Comparison of ENCODE assay signal across 39 mouse cellular contexts in genomic region chr16:88848558-88848957, GRCm38 (mm10). TPM values are rescaled to one million over a fixed set of nuclear protein-coding genes. Genes with fewer than 3 reads are reported as not detected.
"Had no signal": no experiment of that assay in that cellular context is flagged by ENCODE, and none has a peak within 500 bp of the region (broad histone marks: within the 10 kb centered on the region; RNA-seq: fewer than 3 reads in every experiment).

No protein-coding gene starts in this region.

- H3K27me3 ChIP-seq: embryonic facial prominence, embryonic 12.5 days; embryonic facial prominence, embryonic 13.5 days; embryonic facial prominence, embryonic 15.5 days; forebrain, embryonic 12.5 days; forebrain, embryonic 13.5 days; forebrain, embryonic 15.5 days had no signal

- ATAC-seq: forebrain, embryonic 13.5 days; forebrain, embryonic 14.5 days; forebrain, embryonic 15.5 days; forebrain, embryonic 16.5 days; forebrain, postnatal 0 days had no signal

- H3K9me3 ChIP-seq: embryonic facial prominence, embryonic 10.5 days; embryonic facial prominence, embryonic 12.5 days; embryonic facial prominence, embryonic 13.5 days; embryonic facial prominence, embryonic 15.5 days; forebrain, embryonic 10.5 days; forebrain, embryonic 12.5 days; forebrain, embryonic 13.5 days; forebrain, embryonic 15.5 days had no signal

- H3K36me3 ChIP-seq: embryonic facial prominence, embryonic 10.5 days; embryonic facial prominence, embryonic 12.5 days; embryonic facial prominence, embryonic 13.5 days; embryonic facial prominence, embryonic 15.5 days; forebrain, embryonic 10.5 days; forebrain, embryonic 12.5 days; forebrain, embryonic 15.5 days had no signal

- H3K4me2 ChIP-seq: embryonic facial prominence, embryonic 12.5 days; embryonic facial prominence, embryonic 13.5 days; embryonic facial prominence, embryonic 15.5 days; forebrain, embryonic 12.5 days; forebrain, embryonic 13.5 days; forebrain, embryonic 15.5 days had no signal

- H3K4me1 ChIP-seq: embryonic facial prominence, embryonic 10.5 days; embryonic facial prominence, embryonic 12.5 days; embryonic facial prominence, embryonic 13.5 days; embryonic facial prominence, embryonic 15.5 days; forebrain, embryonic 10.5 days; forebrain, embryonic 12.5 days; forebrain, embryonic 13.5 days; forebrain, embryonic 15.5 days had no signal

- DNase-seq: cerebellum, adult 18-20 months; cerebellum, adult 2 months; cerebellum, adult 8-10 months; cerebellum, adult 9-10 months; cerebellum, adult 9-11 months; cerebellum, postnatal 10 days; cerebellum, postnatal 14 days; cerebellum, postnatal 25 days; cerebellum, postnatal 36 days; embryo, embryonic 11 days; forebrain, postnatal 0 days; gastrocnemius, adult 2 months; gastrocnemius, postnatal 10 days; gastrocnemius, postnatal 14 days; gastrocnemius, postnatal 25 days; gastrocnemius, postnatal 36 days; heart, adult 11 months had no signal

- H3K9ac ChIP-seq: embryonic facial prominence, embryonic 12.5 days; embryonic facial prominence, embryonic 13.5 days; embryonic facial prominence, embryonic 15.5 days; forebrain, embryonic 12.5 days; forebrain, embryonic 13.5 days; forebrain, embryonic 15.5 days; forebrain, postnatal 0 days had no signal

- H3K4me3 ChIP-seq: embryonic facial prominence, embryonic 10.5 days; embryonic facial prominence, embryonic 12.5 days; embryonic facial prominence, embryonic 13.5 days; embryonic facial prominence, embryonic 15.5 days; erythroblast, embryonic 14.5 days; forebrain, embryonic 10.5 days; forebrain, embryonic 12.5 days; forebrain, embryonic 13.5 days; forebrain, embryonic 15.5 days; gastrocnemius, adult 2 months had no signal

- H3K27ac ChIP-seq: embryonic facial prominence, embryonic 10.5 days; embryonic facial prominence, embryonic 12.5 days; embryonic facial prominence, embryonic 13.5 days; embryonic facial prominence, embryonic 15.5 days; forebrain, embryonic 10.5 days; forebrain, embryonic 12.5 days; forebrain, embryonic 13.5 days; forebrain, embryonic 15.5 days; gastrocnemius, adult 2 months had no signal

RNA-seq across cellular contexts. Expression of gene Krtap19-1, which starts 20.7 kb away (rescaled TPM):
- total RNA-seq: common myeloid progenitor, adult 5-6 weeks; forebrain, postnatal 0 days; gastrocnemius, adult 18-20 months; gastrocnemius, adult 2 months; gastrocnemius, adult 8-10 months; gastrocnemius, postnatal 10 days; gastrocnemius, postnatal 14 days; gastrocnemius, postnatal 25 days; gastrocnemius, postnatal 36 days; gastrocnemius, postnatal 4 days; granulocyte monocyte progenitor cell, adult 5-6 weeks had no signal
- polyA plus RNA-seq: cerebellum, adult 2 months; cortical plate, adult 2 months; embryonic facial prominence, embryonic 10.5 days; embryonic facial prominence, embryonic 11.5 days; embryonic facial prominence, embryonic 12.5 days; embryonic facial prominence, embryonic 13.5 days; embryonic facial prominence, embryonic 14.5 days; embryonic facial prominence, embryonic 15.5 days; erythroblast, embryonic 14.5 days; forebrain, embryonic 10.5 days; forebrain, embryonic 11.5 days; forebrain, embryonic 12.5 days; forebrain, embryonic 13.5 days; forebrain, embryonic 14.5 days; forebrain, embryonic 15.5 days; forebrain, embryonic 16.5 days; forebrain, postnatal 0 days; frontal cortex, adult 2 months; gonadal fat pad, adult 2 months had no signal

RNA-seq across cellular contexts. Expression of gene Krtap14, which starts 22.6 kb away (rescaled TPM):
- total RNA-seq: common myeloid progenitor, adult 5-6 weeks; forebrain, postnatal 0 days; gastrocnemius, adult 18-20 months; gastrocnemius, adult 2 months; gastrocnemius, adult 8-10 months; gastrocnemius, postnatal 10 days; gastrocnemius, postnatal 14 days; gastrocnemius, postnatal 25 days; gastrocnemius, postnatal 36 days; gastrocnemius, postnatal 4 days; granulocyte monocyte progenitor cell, adult 5-6 weeks had no signal
- polyA plus RNA-seq: cerebellum, adult 2 months; cortical plate, adult 2 months; embryonic facial prominence, embryonic 10.5 days; embryonic facial prominence, embryonic 11.5 days; embryonic facial prominence, embryonic 12.5 days; embryonic facial prominence, embryonic 13.5 days; embryonic facial prominence, embryonic 14.5 days; embryonic facial prominence, embryonic 15.5 days; erythroblast, embryonic 14.5 days; forebrain, embryonic 10.5 days; forebrain, embryonic 11.5 days; forebrain, embryonic 12.5 days; forebrain, embryonic 13.5 days; forebrain, embryonic 14.5 days; forebrain, embryonic 15.5 days; forebrain, embryonic 16.5 days; forebrain, postnatal 0 days; frontal cortex, adult 2 months; gonadal fat pad, adult 2 months had no signal

RNA-seq across cellular contexts. Expression of gene Krtap19-2, which starts 25.5 kb away (rescaled TPM):
- total RNA-seq: common myeloid progenitor, adult 5-6 weeks; forebrain, postnatal 0 days; gastrocnemius, adult 18-20 months; gastrocnemius, adult 2 months; gastrocnemius, adult 8-10 months; gastrocnemius, postnatal 10 days; gastrocnemius, postnatal 14 days; gastrocnemius, postnatal 25 days; gastrocnemius, postnatal 36 days; gastrocnemius, postnatal 4 days; granulocyte monocyte progenitor cell, adult 5-6 weeks had no signal
- polyA plus RNA-seq: cerebellum, adult 2 months; cortical plate, adult 2 months; embryonic facial prominence, embryonic 10.5 days; embryonic facial prominence, embryonic 11.5 days; embryonic facial prominence, embryonic 12.5 days; embryonic facial prominence, embryonic 13.5 days; embryonic facial prominence, embryonic 14.5 days; embryonic facial prominence, embryonic 15.5 days; erythroblast, embryonic 14.5 days; forebrain, embryonic 10.5 days; forebrain, embryonic 11.5 days; forebrain, embryonic 12.5 days; forebrain, embryonic 13.5 days; forebrain, embryonic 14.5 days; forebrain, embryonic 15.5 days; forebrain, embryonic 16.5 days; forebrain, postnatal 0 days; frontal cortex, adult 2 months; gonadal fat pad, adult 2 months had no signal

RNA-seq across cellular contexts. Expression of gene Krtap15, which starts 28.5 kb away (rescaled TPM):
- total RNA-seq: common myeloid progenitor, adult 5-6 weeks; forebrain, postnatal 0 days; gastrocnemius, adult 2 months; gastrocnemius, adult 8-10 months; gastrocnemius, postnatal 10 days; gastrocnemius, postnatal 14 days; gastrocnemius, postnatal 25 days; gastrocnemius, postnatal 36 days; gastrocnemius, postnatal 4 days; granulocyte monocyte progenitor cell, adult 5-6 weeks had no signal
- polyA plus RNA-seq: cerebellum, adult 2 months; cortical plate, adult 2 months; embryonic facial prominence, embryonic 10.5 days; embryonic facial prominence, embryonic 11.5 days; embryonic facial prominence, embryonic 12.5 days; embryonic facial prominence, embryonic 13.5 days; embryonic facial prominence, embryonic 14.5 days; embryonic facial prominence, embryonic 15.5 days; erythroblast, embryonic 14.5 days; forebrain, embryonic 10.5 days; forebrain, embryonic 11.5 days; forebrain, embryonic 12.5 days; forebrain, embryonic 13.5 days; forebrain, embryonic 14.5 days; forebrain, embryonic 15.5 days; forebrain, embryonic 16.5 days; forebrain, postnatal 0 days; frontal cortex, adult 2 months; gonadal fat pad, adult 2 months had no signal

RNA-seq across cellular contexts. Expression of gene Krtap19-3, which starts 29.3 kb away (rescaled TPM):
- total RNA-seq: common myeloid progenitor, adult 5-6 weeks; forebrain, postnatal 0 days; gastrocnemius, adult 18-20 months; gastrocnemius, adult 2 months; gastrocnemius, adult 8-10 months; gastrocnemius, postnatal 10 days; gastrocnemius, postnatal 14 days; gastrocnemius, postnatal 25 days; gastrocnemius, postnatal 36 days; gastrocnemius, postnatal 4 days; granulocyte monocyte progenitor cell, adult 5-6 weeks had no signal
- polyA plus RNA-seq: cerebellum, adult 2 months; cortical plate, adult 2 months; embryonic facial prominence, embryonic 10.5 days; embryonic facial prominence, embryonic 11.5 days; embryonic facial prominence, embryonic 12.5 days; embryonic facial prominence, embryonic 13.5 days; embryonic facial prominence, embryonic 14.5 days; embryonic facial prominence, embryonic 15.5 days; erythroblast, embryonic 14.5 days; forebrain, embryonic 10.5 days; forebrain, embryonic 11.5 days; forebrain, embryonic 12.5 days; forebrain, embryonic 13.5 days; forebrain, embryonic 14.5 days; forebrain, embryonic 15.5 days; forebrain, embryonic 16.5 days; forebrain, postnatal 0 days; frontal cortex, adult 2 months; gonadal fat pad, adult 2 months had no signal
